In the genomic region with DNA sequence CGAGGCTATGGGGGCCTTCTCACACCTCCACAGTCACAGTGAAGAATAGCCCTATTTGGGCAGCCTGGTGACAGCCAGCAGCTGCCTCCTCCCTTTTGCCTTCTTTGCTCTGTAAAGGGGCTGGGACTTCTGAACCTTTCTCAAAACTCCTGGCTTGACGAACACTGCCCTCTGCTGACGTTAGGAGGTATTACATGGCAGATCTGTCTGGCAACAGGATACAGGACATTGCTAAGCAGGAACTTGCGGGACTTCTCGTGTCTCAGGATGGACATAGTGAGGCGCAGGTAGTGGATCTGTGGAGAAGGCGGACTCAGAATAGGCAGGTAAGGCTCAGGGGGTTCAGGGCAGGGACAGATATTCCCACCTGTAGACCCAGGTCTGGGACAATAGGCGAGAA, we compare ENCODE assay signal across 9 mouse cellular contexts. TPM values are rescaled to one million over a fixed set of nuclear protein-coding genes. Genes with fewer than 3 reads are reported as not detected.
A peak's percentile ranks its signal among the peaks of the same experiment; 100 is the strongest.
DNase-seq lines count a peak whose midpoint lies in the region; ATAC-seq and TF ChIP-seq lines count a peak whose summit lies in the region.
"Had no signal": no experiment of that assay in that cellular context is flagged by ENCODE, and none has a peak within 500 bp of the region (broad histone marks: within the 10 kb centered on the region; RNA-seq: fewer than 3 reads in every experiment).

No protein-coding gene starts in this region.

- intact Hi-C loops in left cerebral cortex, adult 2 months (cut with DNase I), result loop anchor here (1.0 to 5.0 kb wide), 2 partner anchors 106 to 163 kb away; no protein-coding TSS in a partner anchor

- peak; percentile 71 for DNase-seq in Muller cell, postnatal 12 days (ENCODE audit: inconsistent ontology term)
- peak; percentile 92 to 93 for DNase-seq in cerebellum, postnatal 10 days
- peak; percentile 93 for DNase-seq in gastrocnemius, adult 18-20 months (ENCODE audit: low spot score)
- DNase-seq in hindlimb bud, embryonic 11.5 days (ENCODE audit: extremely low spot score, low read depth, low spot score), result peak; percentile 86
- DNase-seq in left cerebral cortex, adult 2 months (ENCODE audit: extremely low spot score in 1 of 2, low spot score in 2 of 2), result peak; percentile 71 to 83
- peak; percentile 84 to 91 for DNase-seq in right cerebral cortex, adult 2 months (ENCODE audit: low spot score in 2 of 2)
- DNase-seq in urinary bladder, postnatal 25 days (ENCODE audit: low spot score), result peak; percentile 81

- TF ChIP-seq CTCF in left cerebral cortex, adult 2 months (IDR thresholded peaks at IDR 0.05), result peak; percentile 93

- no peak overlapping the region for H3K27ac ChIP-seq in left cerebral cortex, adult 2 months

- no peak overlapping the region for H3K4me3 ChIP-seq in left cerebral cortex, adult 2 months

- peak; percentile 87 for ATAC-seq in megakaryocyte progenitor cell, adult 5-6 weeks (replicated peaks; ENCODE audit: poor library complexity)

RNA-seq across cellular contexts. Expression of gene Mst1, which starts 12.3 kb away (rescaled TPM):
- total RNA-seq in gastrocnemius, adult 18-20 months (2021), result not detected
- not detected for total RNA-seq in left cerebral cortex, adult 2 months (2021)
- 0.46 and 3.1 TPM in 2 replicates for total RNA-seq in megakaryocyte progenitor cell, adult 5-6 weeks (2015)
- 0.37 and 0.74 TPM in 2 replicates for total RNA-seq in megakaryocyte progenitor cell, adult 5-6 weeks (2017)
- total RNA-seq: left cerebral cortex, adult 8-10 months had no signal

RNA-seq across cellular contexts. Expression of gene Amigo3, which starts 14.9 kb away (rescaled TPM):
- 1 to 10 TPM; 1.8 to 2.0 TPM for total RNA-seq in gastrocnemius, adult 18-20 months (2021)
- total RNA-seq in left cerebral cortex, adult 2 months (2021), result 1 to 10 TPM; 1.9 to 2.1 TPM
- 1.3 TPM in 2 replicates for total RNA-seq in megakaryocyte progenitor cell, adult 5-6 weeks (2015)
- 2.0 and 2.6 TPM in 2 replicates for total RNA-seq in megakaryocyte progenitor cell, adult 5-6 weeks (2017)

RNA-seq across cellular contexts. Expression of gene Rnf123, which starts 15.2 kb away (rescaled TPM):
- total RNA-seq in gastrocnemius, adult 18-20 months (2021), result 100 to 1,000 TPM; 134 to 139 TPM
- total RNA-seq in left cerebral cortex, adult 2 months (2021), result 100 to 1,000 TPM; 107 to 108 TPM
- total RNA-seq in megakaryocyte progenitor cell, adult 5-6 weeks (2015), result 34.5 and 35.8 TPM in 2 replicates
- 18.8 and 34.8 TPM in 2 replicates for total RNA-seq in megakaryocyte progenitor cell, adult 5-6 weeks (2017)

RNA-seq across cellular contexts. Expression of gene Gmppb, which starts 18.9 kb away (rescaled TPM):
- 1 to 10 TPM; 4.0 to 4.4 TPM for total RNA-seq in gastrocnemius, adult 18-20 months (2021)
- 10 to 100 TPM; 16.5 to 17.4 TPM for total RNA-seq in left cerebral cortex, adult 2 months (2021)
- total RNA-seq in megakaryocyte progenitor cell, adult 5-6 weeks (2015), result 7.4 and 11.7 TPM in 2 replicates
- total RNA-seq in megakaryocyte progenitor cell, adult 5-6 weeks (2017), result 42.7 and 43.7 TPM in 2 replicates

RNA-seq across cellular contexts. Expression of gene Apeh, which starts 26.5 kb away (rescaled TPM):
- total RNA-seq in gastrocnemius, adult 18-20 months (2021), result 10 to 100 TPM; 25.7 to 27.8 TPM
- 10 to 100 TPM; 31.0 to 31.8 TPM for total RNA-seq in left cerebral cortex, adult 2 months (2021)
- 45.9 and 64.3 TPM in 2 replicates for total RNA-seq in megakaryocyte progenitor cell, adult 5-6 weeks (2015)
- total RNA-seq in megakaryocyte progenitor cell, adult 5-6 weeks (2017), result 71.0 and 110 TPM in 2 replicates
